Comparison of ENCODE assay signal across 9 mouse cellular contexts in the genomic region with DNA sequence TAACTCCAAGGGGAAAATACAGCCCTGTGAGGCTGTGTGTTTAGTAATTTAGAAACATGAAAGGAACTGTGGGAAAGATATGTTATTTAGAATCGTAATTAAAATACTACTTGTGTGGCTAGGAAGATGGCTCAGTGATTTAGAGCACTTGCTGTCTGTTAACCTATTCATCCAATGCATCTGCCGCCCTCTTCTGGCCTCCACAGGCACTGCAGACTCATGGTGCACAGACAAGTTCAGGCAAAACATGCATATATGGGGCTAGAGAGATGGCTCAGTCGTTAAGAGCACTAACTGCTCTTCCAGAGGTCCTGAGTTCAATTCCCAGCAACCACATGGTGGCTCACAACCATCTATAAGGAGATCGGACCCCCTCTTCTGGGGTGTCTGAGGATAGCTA. TPM values are rescaled to one million over a fixed set of nuclear protein-coding genes. Genes with fewer than 3 reads are reported as not detected.
A peak's percentile ranks its signal among the peaks of the same experiment; 100 is the strongest.
DNase-seq lines count a peak whose midpoint lies in the region; ATAC-seq and TF ChIP-seq lines count a peak whose summit lies in the region.
"Had no signal": no experiment of that assay in that cellular context is flagged by ENCODE, and none has a peak within 500 bp of the region (broad histone marks: within the 10 kb centered on the region; RNA-seq: fewer than 3 reads in every experiment).

No protein-coding gene starts in this region.

- H3K36me3 ChIP-seq in embryonic facial prominence, embryonic 11.5 days (replicated peaks; ENCODE audit: control insufficient read depth, insufficient read depth, low read depth, low read length) = no peaks in the 10 kb centered on the region
- no peaks in the 10 kb centered on the region for H3K36me3 ChIP-seq in small intestine, adult 2 months (ENCODE audit: control insufficient read depth, insufficient read depth, low read length)
- H3K36me3 ChIP-seq: limb, embryonic 13.5 days had no signal

- H3K4me3 ChIP-seq in embryonic facial prominence, embryonic 11.5 days (ENCODE audit: low read depth, low read length) = no peak overlapping the region
- no peak overlapping the region for H3K4me3 ChIP-seq in small intestine, adult 2 months (ENCODE audit: low read depth, low read length)
- H3K4me3 ChIP-seq: limb, embryonic 13.5 days had no signal

- WGBS in embryonic facial prominence, embryonic 11.5 days = 76% methylated on average over 4 of the region's 4 CpGs
- WGBS in small intestine, adult 2 months = 67% methylated on average over 4 of the region's 4 CpGs

- H3K27me3 ChIP-seq in embryonic facial prominence, embryonic 11.5 days (ENCODE audit: control insufficient read depth, insufficient read depth, low read length) = no peaks in the 10 kb centered on the region
- H3K27me3 ChIP-seq in small intestine, adult 2 months (ENCODE audit: control insufficient read depth, insufficient read depth, low read length) = no peaks in the 10 kb centered on the region
- H3K27me3 ChIP-seq: limb, embryonic 13.5 days had no signal

- H3K9me3 ChIP-seq in embryonic facial prominence, embryonic 11.5 days (replicated peaks; ENCODE audit: control insufficient read depth, low read length) = no peaks in the 10 kb centered on the region

- H3K9ac ChIP-seq in embryonic facial prominence, embryonic 11.5 days (replicated peaks; ENCODE audit: low read length) = no peak overlapping the region
- H3K9ac ChIP-seq: limb, embryonic 13.5 days had no signal

- peak; percentile 49; the same call in 1 of the 2 replicates for TF ChIP-seq CTCF in small intestine, adult 2 months (IDR thresholded peaks at IDR 0.05; ENCODE audit: extremely low read depth, insufficient read length, insufficient replicate concordance, low read depth, low read length)

- no peaks in the 10 kb centered on the region for H3K4me1 ChIP-seq in embryonic facial prominence, embryonic 11.5 days (ENCODE audit: control insufficient read depth, insufficient read depth, low read length)
- no peaks in the 10 kb centered on the region for H3K4me1 ChIP-seq in small intestine, adult 2 months (ENCODE audit: control insufficient read depth, insufficient read depth, insufficient read length, low read length)

- H3K27ac ChIP-seq in embryonic facial prominence, embryonic 11.5 days (replicated peaks; ENCODE audit: low read depth, low read length) = no peak overlapping the region
- H3K27ac ChIP-seq in small intestine, adult 2 months (ENCODE audit: insufficient read depth, low read depth, low read length) = no peak overlapping the region
- H3K27ac ChIP-seq: limb, embryonic 13.5 days had no signal

- no peak for ATAC-seq in embryonic facial prominence, embryonic 11.5 days (replicated peaks; ENCODE audit: insufficient number of reproducible peaks, low FRiP score, low TSS enrichment, low read depth)

- intact Hi-C loops in gastrocnemius, postnatal 36 days (cut with DNase I) = no loop called here

- no peak for TF ChIP-seq POLR2A in small intestine, adult 2 months (IDR thresholded peaks at IDR 0.05; ENCODE audit: low read depth, low read length)

- no peak overlapping the region for H3K4me2 ChIP-seq in embryonic facial prominence, embryonic 11.5 days (ENCODE audit: low read depth, low read length)
- H3K4me2 ChIP-seq: limb, embryonic 13.5 days had no signal

- peak; percentile 34 for DNase-seq in gastrocnemius, postnatal 10 days
- no peak for DNase-seq in gastrocnemius, postnatal 36 days
- peak; percentile 59 for DNase-seq in right cerebral cortex, postnatal 4 days
- no peak for DNase-seq in right cerebral cortex, adult 18-20 months
- peak; percentile 36 for DNase-seq in embryonic facial prominence, embryonic 11.5 days (ENCODE audit: low spot score)
- no peak for DNase-seq in right cerebral cortex, postnatal 36 days (ENCODE audit: low spot score in 2 of 2)
- DNase-seq in layer of hippocampus, adult 8-10 months (ENCODE audit: low spot score in 2 of 2) = no peak

RNA-seq across cellular contexts. Expression of gene She, which starts 11.1 kb away (rescaled TPM):
- 10 to 100 TPM in 1 of 2 experiments, 1 to 10 TPM in 1; 9.4 to 10.7 TPM for total RNA-seq in gastrocnemius, postnatal 10 days (2021)
- 1 to 10 TPM; 3.7 to 4.6 TPM for total RNA-seq in gastrocnemius, postnatal 36 days (2021)
- polyA plus RNA-seq in embryonic facial prominence, embryonic 11.5 days (2014; fragmentation: Nextera tagmentation; extraction: Ambion mirVana) = 2.7 and 3.2 TPM in 2 replicates
- polyA plus RNA-seq in small intestine, adult 2 months (2012; rRNA removed) = 0.56 and 0.79 TPM in 2 replicates
- total RNA-seq in layer of hippocampus, adult 8-10 months (2022) = 1 to 10 TPM; 2.9 to 5.3 (median 3.6) TPM

Comparison
In these comparisons a context has a peak if more than half of its experiments do, and no peak if none do; other contexts are left out.
1. DNase-seq: peak in gastrocnemius, postnatal 10 days (single experiment), right cerebral cortex, postnatal 4 days (single experiment) and embryonic facial prominence, embryonic 11.5 days (single experiment); none in gastrocnemius, postnatal 36 days (0 of 2), right cerebral cortex, adult 18-20 months (single experiment), right cerebral cortex, postnatal 36 days (0 of 2) and layer of hippocampus, adult 8-10 months (0 of 2).